Mouse (Mus musculus) thymus, postnatal 0 days (tissue): ENCODE measurements around the gene Ywhah. TPM values are rescaled to one million over a fixed set of nuclear protein-coding genes. Genes with fewer than 3 reads are reported as not detected.
A peak's percentile ranks its signal among the peaks of the same experiment; 100 is the strongest.

Source experiments
- DNase-seq: peaks from one replicate; pipeline ENCODE4 v3.0.0-alpha.2; 2015; ENCODE audit warnings: low spot score
- polyA plus RNA-seq: library from polyadenylated mRNA; unstranded; fragments of >200 nt; fragmentation: Nextera tagmentation; extraction: Ambion mirVana; gene quantifications from 2 replicates; pipeline ENCODE4 v1.2.1, GENCODE M21; 2015

Ywhah gene
- 361 and 380 TPM in 2 replicates for polyA plus RNA-seq

DNA sequence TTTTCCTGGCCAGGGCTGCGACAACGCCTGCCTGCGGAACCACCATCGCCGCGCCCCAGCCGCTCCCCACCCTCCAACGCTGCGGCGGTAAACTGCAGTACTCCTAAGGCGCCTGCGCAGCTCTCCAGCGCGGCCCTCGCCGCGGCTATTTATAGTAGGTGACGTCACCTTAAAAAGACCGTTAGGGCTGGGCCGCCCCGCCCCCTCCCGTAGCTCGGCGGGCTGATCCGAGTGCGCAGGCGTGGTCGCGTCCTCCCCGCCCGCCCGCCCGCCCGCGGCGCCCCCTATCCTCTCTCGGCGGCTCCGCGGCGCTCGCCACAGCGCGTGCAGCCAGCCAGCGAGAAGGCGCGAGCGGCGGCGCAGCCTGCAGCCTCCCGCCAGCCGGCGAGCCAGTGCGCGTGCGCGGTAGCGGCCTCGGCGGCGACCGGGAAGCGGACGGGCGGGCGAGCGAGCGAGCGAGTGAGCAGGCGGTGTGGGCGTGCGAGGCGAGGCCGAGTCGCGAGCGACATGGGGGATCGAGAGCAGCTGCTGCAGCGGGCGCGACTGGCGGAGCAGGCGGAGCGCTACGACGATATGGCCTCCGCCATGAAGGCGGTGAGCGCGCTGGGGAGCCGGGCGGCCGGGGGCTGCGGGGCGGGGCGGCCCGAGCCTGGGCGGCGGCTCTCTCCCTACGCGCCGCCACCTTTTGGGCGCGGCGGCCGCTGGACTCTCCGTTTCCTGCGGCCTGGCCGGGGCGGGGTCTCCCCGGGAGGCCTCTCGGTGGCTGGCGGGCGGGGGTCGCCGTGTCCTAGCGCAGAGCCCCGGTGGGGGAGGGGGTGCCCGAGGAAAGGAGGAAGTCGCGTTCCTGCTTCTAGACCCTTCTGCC lies at the start of gene Ywhah:
TSS of gene Ywhah (plus strand) at position 256 of the 865 bp plus-strand sequence.
- DNase-seq = peak; percentile 99

DNA sequence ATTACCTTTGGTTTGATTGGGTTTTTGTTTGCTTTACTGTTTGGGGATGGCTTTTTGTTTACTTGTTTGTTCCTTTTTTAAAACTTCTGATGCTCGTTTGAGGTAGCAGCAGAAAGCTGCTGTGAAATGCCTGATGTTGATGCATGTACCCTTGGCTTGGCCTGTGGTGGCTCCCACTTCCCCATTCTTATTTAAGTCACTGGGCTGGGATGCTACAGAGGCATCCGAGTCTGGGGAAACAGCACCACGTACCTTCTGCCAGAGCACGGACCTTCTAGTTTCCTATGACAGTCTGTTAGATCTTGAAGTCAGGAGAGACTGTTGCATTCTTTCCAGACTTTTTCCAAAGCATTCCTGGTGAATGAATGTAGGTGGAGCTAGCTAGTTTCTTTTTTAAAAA lies 42.1 kb upstream of the Ywhah start:
- DNase-seq = no peak

DNA sequence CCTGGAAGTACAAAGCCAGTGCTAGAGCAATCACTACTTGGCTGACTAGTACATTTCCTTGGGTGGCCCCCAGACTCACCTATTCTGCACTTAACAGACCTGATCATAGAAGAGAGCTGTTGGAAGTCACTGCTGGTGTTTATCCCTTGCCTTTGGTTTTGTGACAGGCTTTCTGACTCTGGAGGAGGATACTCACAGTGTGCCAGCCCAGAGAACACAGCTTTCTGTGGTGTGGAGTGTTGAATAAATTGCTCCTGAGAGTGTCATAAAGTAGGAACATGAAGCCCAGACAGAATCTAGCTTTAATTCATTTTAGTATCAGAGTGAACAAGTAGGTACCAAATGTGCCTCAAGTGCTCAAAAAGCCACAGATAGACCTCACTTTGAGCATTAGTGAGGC lies 41.4 kb upstream of the Ywhah start:
- DNase-seq = no peak

DNA sequence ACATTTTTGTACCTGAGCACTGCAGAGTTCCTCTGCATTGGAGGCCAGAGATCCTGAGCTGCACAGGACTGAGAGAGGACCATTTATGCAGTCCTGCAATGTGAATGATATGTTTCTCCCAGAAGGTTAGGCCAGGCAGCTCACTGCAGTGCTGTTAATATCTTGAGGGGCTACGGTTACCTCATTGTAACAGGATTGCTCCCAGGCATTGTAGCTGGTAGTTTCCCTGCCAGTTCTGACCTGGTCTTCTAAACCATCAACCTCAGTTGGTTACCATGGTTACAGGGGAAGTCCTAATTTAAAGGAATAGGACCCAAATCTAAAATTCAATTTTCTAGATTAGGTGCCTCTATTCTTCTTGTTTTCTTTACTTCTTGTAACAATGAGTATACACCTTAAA lies 33.2 kb upstream of the Ywhah start:
- no peak for DNase-seq

DNA sequence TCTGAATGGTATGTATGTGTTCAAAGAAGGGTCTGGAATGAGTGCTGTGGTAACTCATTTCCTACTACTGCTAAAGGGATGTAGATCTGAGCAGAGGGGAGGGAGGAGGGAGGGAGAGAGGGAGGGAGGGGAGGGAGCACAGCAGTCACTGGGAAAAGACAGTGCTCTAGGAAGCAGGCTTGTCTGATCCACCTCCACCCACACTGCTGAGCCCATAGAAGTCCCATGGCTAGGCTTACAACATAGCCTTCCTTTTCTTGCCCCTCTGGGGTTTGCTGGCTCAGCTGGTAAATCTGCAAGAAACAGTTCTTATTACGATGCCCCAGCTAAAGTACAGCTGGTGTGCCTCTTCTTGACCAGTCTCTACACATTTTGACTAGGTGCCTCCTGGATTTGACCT lies 30.7 kb upstream of the Ywhah start:
- no peak for DNase-seq

DNA sequence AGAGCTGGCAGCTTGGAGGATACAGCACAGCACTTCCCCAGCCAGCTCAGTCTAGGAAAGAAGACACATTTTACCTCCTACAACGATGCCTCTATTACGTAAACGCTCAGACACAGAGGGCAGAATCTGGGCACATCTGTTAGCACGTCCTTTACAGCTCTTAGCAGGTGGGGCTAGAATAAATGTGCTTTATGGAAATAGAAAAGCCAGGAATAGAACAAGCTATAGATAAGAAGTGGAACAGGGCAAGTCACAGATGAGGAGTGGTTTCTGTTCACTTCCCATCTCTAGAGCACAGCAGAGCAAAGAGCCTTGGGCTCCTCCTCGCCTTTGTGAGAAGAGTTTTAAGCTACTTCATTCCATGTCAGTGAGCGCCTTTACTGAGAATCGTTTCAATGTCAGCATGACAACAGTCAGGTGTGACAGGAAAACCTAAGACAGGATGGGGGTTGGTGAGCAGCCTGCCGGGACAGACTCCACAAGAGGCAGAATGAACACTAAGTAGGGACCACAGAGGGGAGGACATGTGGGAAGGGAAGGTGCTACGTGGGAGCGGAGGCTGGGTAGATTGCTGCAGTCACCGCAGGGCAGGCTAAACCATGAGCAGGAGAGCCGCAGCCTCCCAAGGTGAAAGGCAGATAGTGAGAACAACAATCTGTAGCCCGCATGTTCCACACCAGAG lies 28.5 kb upstream of the Ywhah start:
- DNase-seq = no peak

DNA sequence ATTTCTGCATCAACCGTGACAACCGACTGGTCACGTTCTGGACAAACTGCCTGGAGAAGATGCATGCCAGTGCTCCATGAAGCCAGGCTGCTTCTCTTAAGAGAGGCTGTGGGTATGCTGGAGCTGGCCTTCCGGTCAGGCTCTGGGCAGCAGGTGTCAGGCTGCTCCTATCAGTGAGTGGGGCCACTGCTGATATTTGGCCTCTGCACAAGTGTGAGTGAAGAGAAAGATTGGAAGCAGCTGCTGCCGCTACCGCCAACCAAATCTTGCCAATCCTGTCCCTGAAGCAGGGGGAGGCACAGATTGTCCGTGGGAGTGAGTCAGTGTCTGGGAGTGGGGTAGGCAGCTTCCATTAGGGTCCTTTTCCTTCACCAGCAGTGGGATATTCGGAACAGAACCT lies 27.5 kb upstream of the Ywhah start:
- no peak for DNase-seq

DNA sequence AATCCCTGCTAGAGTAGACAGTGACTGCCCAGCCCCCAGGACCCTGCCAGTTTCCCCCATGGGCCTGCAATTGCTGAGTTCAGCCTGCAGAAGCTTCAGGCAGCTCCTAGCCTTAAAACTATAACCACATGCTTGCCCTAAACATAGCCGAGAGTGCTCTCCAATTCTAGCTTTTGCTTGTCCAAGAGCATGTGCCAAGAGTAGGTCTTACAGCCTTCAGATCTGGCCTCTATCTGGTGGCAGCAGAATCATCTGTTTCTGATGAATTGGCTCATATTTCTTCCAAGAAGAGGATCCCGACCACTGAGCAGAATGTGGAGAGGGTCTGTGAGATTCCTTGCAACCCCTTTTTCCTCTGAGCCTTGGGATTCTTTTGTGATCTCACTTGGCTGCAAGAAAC lies 24.1 kb upstream of the Ywhah start:
- no peak for DNase-seq

DNA sequence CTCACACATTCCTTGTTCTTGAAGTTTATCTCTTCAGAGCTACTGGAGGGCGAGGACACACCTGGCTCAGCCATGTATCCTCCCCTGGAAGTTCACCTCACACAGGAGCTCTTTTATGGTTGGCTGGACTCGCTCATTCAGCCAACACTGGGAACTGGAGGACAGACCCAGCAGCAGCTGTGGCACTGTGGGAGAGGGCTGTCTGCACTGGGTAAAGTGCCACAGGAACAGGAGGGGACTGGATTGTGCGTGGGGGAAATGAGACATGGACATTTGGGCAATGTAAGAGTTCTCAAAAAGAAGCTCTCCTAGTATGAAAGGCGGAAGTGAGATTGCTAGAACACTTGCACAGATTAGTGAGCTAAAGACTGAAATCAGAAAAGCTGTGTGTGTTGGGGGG lies 22.9 kb upstream of the Ywhah start:
- DNase-seq = no peak

DNA sequence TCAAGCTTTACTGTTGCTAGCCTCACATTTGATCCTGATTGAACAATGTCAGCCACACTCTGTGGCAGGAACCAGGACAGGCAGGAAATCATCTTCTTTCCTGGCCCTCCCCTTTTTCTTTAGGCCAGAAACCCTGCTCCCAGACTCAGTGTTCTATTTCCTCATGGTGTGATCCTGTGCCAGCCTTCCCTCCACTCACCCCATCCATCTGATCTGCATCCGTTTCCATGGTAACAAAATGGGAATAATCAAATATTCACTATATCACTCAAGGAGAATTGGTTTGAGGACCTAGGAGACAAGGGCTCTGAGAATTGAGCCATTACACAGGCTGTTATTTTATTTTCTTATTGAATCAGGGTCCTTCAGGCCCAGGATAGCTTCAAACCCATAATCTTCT lies 22.1 kb upstream of the Ywhah start:
- DNase-seq = no peak

DNA sequence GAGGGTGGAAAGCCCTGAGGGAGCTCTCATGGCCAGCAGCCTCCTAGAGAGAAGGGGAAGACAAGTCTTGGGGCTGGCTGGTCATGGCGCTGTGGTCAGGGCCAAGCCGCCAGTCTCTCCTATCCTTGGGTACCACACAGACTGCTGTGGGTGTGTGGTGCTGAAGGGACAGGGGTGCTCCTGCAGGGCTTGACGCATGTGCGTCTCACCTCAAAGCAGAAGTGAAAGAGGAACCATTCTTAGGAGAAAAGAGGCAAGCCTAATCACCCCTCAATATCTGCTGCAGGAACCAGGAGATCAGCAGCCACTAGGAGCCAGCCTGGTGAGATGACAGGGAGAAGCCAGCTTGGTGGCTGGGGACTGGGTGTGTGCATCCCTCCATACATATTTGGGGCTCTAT lies 20.9 kb upstream of the Ywhah start:
- no peak for DNase-seq

DNA sequence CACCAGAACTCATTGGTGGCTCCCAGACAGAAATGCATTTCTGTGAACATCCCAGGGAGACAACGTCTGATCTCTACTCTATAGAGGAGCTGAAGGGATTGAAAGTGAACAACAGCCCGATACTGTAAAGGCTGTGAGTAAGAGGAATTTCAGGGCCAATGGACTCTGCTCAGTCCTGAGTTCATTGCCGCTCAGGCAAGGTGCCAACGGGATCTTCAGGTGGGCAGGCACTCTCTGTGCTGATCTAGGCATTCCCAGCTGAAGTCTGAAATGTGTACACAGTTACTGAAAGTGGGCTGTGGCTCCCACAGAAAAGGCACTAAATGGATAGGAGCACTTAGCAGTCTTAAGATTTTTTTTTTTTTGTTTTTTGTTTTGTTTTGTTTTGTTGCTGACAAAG lies 19.8 kb upstream of the Ywhah start:
- no peak for DNase-seq

DNA sequence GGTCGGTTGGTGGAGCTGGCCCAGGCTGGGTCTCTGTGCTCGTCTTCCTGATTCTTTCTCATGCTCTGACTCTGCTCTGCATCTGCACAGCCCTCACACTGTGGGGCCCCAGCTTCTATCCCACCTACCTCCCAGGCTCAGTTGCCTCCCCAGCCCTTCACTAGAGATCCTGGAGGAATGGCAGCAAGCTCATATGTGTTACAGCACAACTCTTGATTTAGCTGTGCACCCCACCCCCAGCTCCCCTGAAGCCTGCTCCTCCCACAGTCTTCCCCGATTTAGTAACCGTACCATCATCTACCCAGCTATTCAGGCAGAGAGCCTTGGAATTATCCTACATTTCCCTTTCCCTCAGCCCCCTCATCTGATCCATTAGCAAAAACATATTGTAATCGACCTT lies 17.5 kb upstream of the Ywhah start:
- DNase-seq = no peak

DNA sequence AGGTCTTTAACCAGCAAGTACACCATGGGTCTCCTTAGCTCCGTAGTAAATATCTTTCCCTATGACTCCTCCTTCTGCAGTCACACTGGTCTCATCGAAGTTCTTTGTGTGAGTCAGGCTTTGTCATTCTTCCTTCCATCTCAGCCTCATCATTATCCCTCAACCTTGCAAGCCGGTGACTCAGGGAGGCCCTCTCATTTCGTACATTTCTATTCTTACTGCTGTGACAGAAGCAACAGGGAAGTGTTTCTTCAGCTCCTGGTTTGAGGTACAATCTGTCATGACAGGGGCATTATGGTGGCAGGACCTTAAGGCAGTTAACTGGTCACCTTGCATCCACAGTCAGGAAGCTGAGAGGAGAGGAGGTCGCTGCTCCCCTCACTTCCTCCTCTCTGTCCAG lies 15.8 kb upstream of the Ywhah start:
- no peak for DNase-seq

DNA sequence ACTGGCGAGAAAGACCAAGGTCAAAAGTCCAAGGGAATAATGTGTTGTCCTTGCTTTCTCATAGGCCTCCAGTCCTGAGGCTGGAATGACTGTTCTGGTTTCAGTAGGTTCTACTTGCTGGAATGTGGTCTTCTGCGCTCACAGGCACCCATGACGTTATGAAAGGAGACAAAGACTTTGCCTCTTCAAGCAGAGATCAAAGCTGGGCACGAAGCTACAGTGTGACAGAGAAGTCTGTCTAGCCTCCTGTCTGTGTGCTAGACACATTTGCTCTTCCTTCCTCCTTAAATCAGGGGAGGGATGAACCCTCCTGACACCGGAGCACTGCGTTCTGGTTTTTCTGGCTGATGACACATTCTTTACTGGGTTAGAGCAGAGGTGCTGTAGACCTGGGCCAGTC lies 15.1 kb upstream of the Ywhah start:
- no peak for DNase-seq

DNA sequence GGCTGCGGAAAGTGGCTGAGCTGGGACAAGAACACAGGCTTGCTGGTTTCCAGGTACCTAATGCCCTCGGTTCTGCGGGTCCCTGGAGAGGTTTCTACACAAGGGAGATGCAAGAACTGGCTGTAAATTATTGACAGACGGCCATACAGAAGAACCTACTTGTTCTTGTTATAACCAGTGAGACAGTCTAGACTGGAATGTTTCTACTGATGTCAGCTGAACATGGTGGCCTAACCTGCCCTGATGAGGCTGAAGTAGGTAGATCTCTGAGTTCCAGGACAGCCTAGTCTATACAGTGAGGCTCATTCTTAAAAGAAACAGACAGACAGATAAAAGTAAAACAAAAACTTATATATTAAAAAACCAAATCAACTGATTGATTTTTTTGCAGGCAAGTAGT lies 14.5 kb upstream of the Ywhah start:
- no peak for DNase-seq

DNA sequence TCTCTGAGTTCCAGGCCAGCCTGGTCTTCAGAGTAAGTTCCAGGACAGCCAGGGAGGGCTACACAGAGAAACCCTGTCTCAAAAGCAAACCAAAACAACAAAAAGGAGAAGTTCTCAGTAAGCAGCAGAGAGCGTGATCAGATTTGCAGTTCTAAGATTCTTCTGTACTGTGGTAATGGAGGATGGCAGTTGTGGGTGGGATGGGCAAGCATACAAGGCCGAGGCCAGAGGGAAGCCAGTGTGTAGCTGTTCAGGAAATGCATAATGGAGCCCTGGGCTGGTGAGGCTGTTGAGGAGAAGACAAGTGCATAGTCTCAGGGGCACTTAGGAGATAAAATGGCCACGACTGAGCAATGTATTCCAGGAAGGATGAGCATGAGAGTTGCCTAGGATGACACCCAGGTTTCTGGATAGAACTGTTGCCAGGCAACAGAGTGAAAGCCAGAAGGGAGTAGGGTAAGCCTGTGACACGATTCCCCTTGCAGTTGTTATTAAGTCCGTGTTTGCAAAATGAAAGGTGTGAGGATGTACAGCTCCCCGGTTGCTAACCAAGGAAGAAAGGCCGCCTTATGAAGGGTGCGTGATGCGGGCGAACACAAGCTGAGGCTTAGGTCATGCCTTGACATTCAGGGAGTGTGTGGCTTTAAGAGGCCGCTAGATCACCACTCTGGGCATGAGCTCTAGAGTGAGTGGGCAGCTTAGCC lies 13.0 kb upstream of the Ywhah start:
- no peak for DNase-seq

DNA sequence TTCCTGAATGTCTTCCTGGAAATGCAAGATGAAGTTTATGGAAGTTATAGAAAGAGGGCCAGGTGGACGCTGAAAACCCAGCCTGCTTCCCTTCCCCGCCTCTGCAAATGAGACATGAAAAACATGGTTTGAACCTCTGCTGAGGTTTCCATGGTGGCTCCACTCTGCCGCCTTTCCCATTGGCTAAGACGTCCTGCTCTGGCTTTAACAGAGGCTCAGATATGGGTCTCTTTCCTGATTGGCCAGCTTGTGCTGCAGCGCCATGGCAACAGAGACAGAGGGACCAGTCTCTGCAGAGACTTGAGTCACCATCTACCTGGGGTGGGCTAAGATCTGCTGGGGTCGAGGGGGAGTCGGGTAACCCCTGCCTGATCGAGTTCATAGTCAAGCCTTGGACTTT lies 11.9 kb upstream of the Ywhah start:
- DNase-seq = no peak

DNA sequence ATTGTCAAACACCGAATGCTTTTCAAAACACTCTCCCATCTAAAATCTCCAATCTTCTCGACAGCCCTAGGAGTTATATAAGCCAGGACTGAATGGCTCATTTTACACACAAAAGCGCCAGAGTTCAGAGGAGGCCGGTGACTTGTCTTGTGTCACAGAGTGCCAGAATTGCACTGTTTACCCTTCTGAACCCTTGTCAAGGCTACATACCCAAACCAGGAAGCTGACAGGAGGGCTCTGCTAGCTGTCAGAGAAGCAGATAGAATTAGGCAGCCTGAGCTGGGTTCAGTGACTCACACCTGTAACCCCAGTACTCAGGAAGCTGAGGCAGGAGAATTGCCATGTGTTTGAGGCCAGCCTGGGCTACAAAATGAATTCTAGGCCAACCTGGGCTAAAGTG lies 11.2 kb upstream of the Ywhah start:
- DNase-seq = no peak

DNA sequence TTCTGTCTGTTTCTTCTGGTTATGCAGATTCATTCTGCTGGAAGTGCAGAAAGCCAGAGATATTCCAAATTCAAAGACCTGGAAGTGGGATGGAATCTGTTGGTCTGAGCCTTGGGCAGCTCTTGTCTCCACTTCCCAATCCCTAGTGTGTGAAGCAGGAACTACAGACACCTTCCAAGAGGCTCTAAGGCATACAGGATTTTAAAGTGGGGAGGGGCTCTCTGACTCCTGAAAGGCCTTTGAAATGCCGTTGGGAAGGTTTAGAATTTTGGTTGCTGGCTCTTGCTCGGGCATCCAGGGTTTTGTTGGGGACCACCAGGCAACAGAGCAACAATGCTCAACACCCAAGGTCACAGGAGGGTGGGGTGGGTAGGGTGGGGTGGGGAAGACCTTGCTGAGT lies 9.3 kb upstream of the Ywhah start:
- DNase-seq = no peak

DNA sequence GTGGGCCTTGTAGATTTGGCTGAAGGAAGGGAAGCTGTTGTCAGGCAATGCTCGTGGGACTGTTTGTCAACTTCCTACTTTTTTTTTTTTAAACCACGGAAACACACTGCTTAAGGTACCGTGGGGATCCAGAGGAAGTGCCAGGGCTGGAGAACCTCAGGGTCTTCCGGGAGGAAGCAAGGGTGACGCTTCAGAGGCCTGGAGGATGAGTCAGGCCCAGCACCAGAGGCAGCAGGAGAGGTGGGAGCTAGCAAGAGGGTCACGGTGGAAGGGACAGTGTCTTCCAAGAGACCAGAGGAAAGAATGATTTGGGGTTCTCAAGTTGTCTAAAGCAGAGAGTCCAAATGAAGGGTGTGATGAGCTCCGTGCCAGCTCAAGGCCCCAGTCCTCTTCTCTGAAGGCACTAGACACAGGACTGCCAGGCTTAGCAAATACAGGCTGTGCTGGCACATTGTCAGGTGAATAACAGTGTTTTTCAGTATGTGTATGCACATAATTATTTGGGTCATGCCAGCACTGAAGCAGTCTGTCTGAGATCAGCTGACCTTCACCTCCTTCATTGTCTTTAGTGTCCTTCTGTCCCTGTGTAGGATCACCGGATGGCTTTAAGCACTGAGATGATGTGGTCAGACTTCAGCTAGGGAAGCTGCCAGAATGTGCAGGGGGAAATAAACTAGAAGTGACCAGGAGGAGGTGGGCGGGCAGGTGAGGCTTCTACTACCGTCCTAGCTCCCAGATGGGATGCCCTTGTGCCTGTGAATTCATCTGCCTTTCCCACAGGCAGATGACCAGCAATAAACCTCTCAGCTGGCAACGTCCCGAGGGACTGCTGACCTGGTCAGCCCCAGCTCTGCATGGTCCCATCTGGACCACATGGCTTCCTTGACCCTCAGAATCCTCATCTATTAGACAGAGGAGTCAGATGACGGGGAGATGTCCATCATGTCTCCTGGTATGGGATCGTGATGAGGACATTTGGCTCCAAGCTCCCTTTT lies 8.5 kb upstream of the Ywhah start:
- DNase-seq = no peak
